ENCODE assay signal across 21 mouse cellular contexts in the genomic region with DNA sequence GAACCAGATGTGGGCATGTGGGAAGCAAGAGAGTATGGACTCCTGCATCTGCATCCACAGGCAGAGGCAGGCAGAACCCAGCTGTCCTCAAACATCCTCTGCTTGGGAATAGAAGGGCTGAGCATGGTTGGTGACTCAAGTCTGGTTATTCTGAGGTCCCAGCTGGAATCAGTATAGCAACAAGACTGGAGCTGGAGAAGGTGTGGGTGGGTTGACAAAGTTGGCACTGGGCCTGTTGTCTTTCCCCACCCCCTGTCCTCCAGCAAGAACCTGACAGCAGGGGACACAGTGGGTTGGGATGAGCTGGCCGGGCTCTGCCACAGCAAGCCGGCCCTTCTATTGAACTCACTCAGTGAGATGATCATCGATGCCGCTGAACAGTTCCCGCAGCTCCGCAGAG. TPM values are rescaled to one million over a fixed set of nuclear protein-coding genes. Genes with fewer than 3 reads are reported as not detected.
DNase-seq lines count a peak whose midpoint lies in the region; ATAC-seq and TF ChIP-seq lines count a peak whose summit lies in the region.
"Had no signal": no experiment of that assay in that cellular context is flagged by ENCODE, and none has a peak within 500 bp of the region (broad histone marks: within the 10 kb centered on the region; RNA-seq: fewer than 3 reads in every experiment).

No protein-coding gene starts in this region.

- no peaks in the 10 kb centered on the region for H3K36me3 ChIP-seq in testis, adult 2 months (ENCODE audit: control insufficient read depth, insufficient read depth, low read length)
- no peaks in the 10 kb centered on the region for H3K36me3 ChIP-seq in intestine, embryonic 16.5 days (ENCODE audit: control insufficient read depth, insufficient read depth, low read length)

- H3K9ac ChIP-seq in intestine, embryonic 16.5 days (ENCODE audit: low read depth, low read length) = no peak overlapping the region
- H3K9ac ChIP-seq: lung, embryonic 14.5 days had no signal

- H3K9me3 ChIP-seq in intestine, embryonic 16.5 days (ENCODE audit: control insufficient read depth, low read length) = no peaks in the 10 kb centered on the region

- H3K27ac ChIP-seq in testis, adult 2 months (ENCODE audit: control insufficient read depth, insufficient read depth, low read depth, low read length) = no peak overlapping the region
- H3K27ac ChIP-seq in olfactory bulb, adult 2 months (ENCODE audit: insufficient read depth, low read depth, low read length) = peak overlapping the region; percentile 91
- no peak overlapping the region for H3K27ac ChIP-seq in intestine, embryonic 16.5 days (ENCODE audit: low read length)
- H3K27ac ChIP-seq: gastrocnemius, adult 2 months had no signal

- no peak for TF ChIP-seq POLR2A in testis, adult 2 months (IDR thresholded peaks at IDR 0.05; ENCODE audit: control insufficient read depth, low read depth, low read length)
- no peak for TF ChIP-seq POLR2A in olfactory bulb, adult 2 months (IDR thresholded peaks at IDR 0.05; ENCODE audit: insufficient read depth, low read depth, low read length)

- H3K4me3 ChIP-seq in testis, adult 2 months (ENCODE audit: control insufficient read depth, low read depth, low read length) = 0 out of 2 replicates have a peak overlapping the region, but pooled peaks have one; percentile 6
- no peak overlapping the region; the same call in 1 of the 2 replicates for H3K4me3 ChIP-seq in olfactory bulb, adult 2 months (ENCODE audit: insufficient read depth, low read depth, low read length)
- no peak overlapping the region for H3K4me3 ChIP-seq in intestine, embryonic 16.5 days (ENCODE audit: low read length)
- H3K4me3 ChIP-seq: gastrocnemius, adult 2 months had no signal

- 38% methylated on average over 6 of the region's 6 CpGs for WGBS in olfactory bulb, adult 2 months
- WGBS in intestine, embryonic 16.5 days = 90% methylated on average over 6 of the region's 6 CpGs

- H3K27me3 ChIP-seq in testis, adult 2 months (ENCODE audit: control insufficient read depth, insufficient read depth, low read length) = no peaks in the 10 kb centered on the region
- H3K27me3 ChIP-seq in intestine, embryonic 16.5 days (replicated peaks; ENCODE audit: control insufficient read depth, insufficient read depth, low read length) = peaks cover 6% of the 10 kb centered on the region

- H3K4me2 ChIP-seq in intestine, embryonic 16.5 days (ENCODE audit: low read depth, low read length) = no peak overlapping the region
- H3K4me2 ChIP-seq: lung, embryonic 14.5 days had no signal

- peak; percentile 3 for DNase-seq in gastrocnemius, postnatal 10 days
- DNase-seq in gastrocnemius, postnatal 25 days = no peak
- DNase-seq in testis, postnatal 14 days (ENCODE audit: low spot score) = no peak
- no peak for DNase-seq in thymus, postnatal 25 days
- DNase-seq: adrenal gland, adult 8-10 months; gastrocnemius, adult 2 months; kidney, adult 2 months; kidney, postnatal 4 days; lung, embryonic 14.5 days; thymus, adult 2 months had no signal

- no peak for ATAC-seq in intestine, embryonic 16.5 days
- ATAC-seq: CD4-positive, CD25-positive, alpha-beta regulatory T cell, adult 4 months; hindbrain, embryonic 16.5 days; midbrain, embryonic 16.5 days had no signal

- H3K4me1 ChIP-seq in testis, adult 2 months (ENCODE audit: control insufficient read depth, insufficient read depth, low read length) = peaks cover 26% of the 10 kb centered on the region
- H3K4me1 ChIP-seq in olfactory bulb, adult 2 months (ENCODE audit: control insufficient read depth, insufficient read depth, low read length) = peaks cover 62% of the 10 kb centered on the region
- peaks cover 9% of the 10 kb centered on the region; the same call in 1 of the 2 replicates for H3K4me1 ChIP-seq in intestine, embryonic 16.5 days (ENCODE audit: control insufficient read depth, insufficient read depth, low read length)

- TF ChIP-seq CTCF in testis, adult 2 months (IDR thresholded peaks at IDR 0.05; ENCODE audit: control insufficient read depth, insufficient read depth, insufficient replicate concordance, low read depth, low read length) = no peak
- no peak for TF ChIP-seq CTCF in olfactory bulb, adult 2 months (IDR thresholded peaks at IDR 0.05; ENCODE audit: insufficient read depth, low read depth, low read length)

RNA-seq across cellular contexts. Expression of gene Necab3, which starts 3.5 kb away (rescaled TPM):
- under 1 TPM; 0.73 to 0.79 TPM for total RNA-seq in gastrocnemius, postnatal 10 days (2021)
- 1 to 10 TPM in 1 of 2 experiments, under 1 TPM in 1; 0.69 to 1.4 TPM for total RNA-seq in gastrocnemius, postnatal 25 days (2021)
- 62.9 and 65.1 TPM in 2 replicates for polyA plus RNA-seq in testis, adult 2 months (2012; rRNA removed)
- polyA plus RNA-seq in olfactory bulb, adult 2 months (2012; ENCODE audit: insufficient read depth, insufficient read length, low replicate concordance, missing spikeins) = not detected in 2 replicates
- 1.4 and 1.6 TPM in 2 replicates for polyA plus RNA-seq in intestine, embryonic 16.5 days (2015; fragmentation: Nextera tagmentation; extraction: Ambion mirVana)

RNA-seq across cellular contexts. Expression of gene Actl10, which starts 3.7 kb away (rescaled TPM):
- total RNA-seq in gastrocnemius, postnatal 10 days (2021) = not detected
- total RNA-seq in gastrocnemius, postnatal 25 days (2021) = not detected
- 39.7 and 44.2 TPM in 2 replicates for polyA plus RNA-seq in testis, adult 2 months (2012; rRNA removed)
- not detected in 2 replicates for polyA plus RNA-seq in olfactory bulb, adult 2 months (2012; ENCODE audit: insufficient read depth, insufficient read length, low replicate concordance, missing spikeins)
- 0.09 TPM in 1 of 2 replicates, not detected in the other for polyA plus RNA-seq in intestine, embryonic 16.5 days (2015; fragmentation: Nextera tagmentation; extraction: Ambion mirVana)
- total RNA-seq: gastrocnemius, adult 2 months; heart, postnatal 25 days; left cerebral cortex, postnatal 10 days; megakaryocyte progenitor cell, adult 5-6 weeks had no signal
- polyA plus RNA-seq: CD4-positive, CD25-positive, alpha-beta regulatory T cell, adult 4 months; embryonic facial prominence, embryonic 11.5 days; kidney, adult 2 months; liver, adult 2 months had no signal

RNA-seq across cellular contexts. Expression of gene 1700003F12Rik, which starts 8.3 kb away (rescaled TPM):
- under 1 TPM in 1 of 2 experiments, not detected in 1; 0.81 TPM for total RNA-seq in gastrocnemius, postnatal 10 days (2021)
- total RNA-seq in gastrocnemius, postnatal 25 days (2021) = not detected
- polyA plus RNA-seq in testis, adult 2 months (2012; rRNA removed) = 828 and 1,092 TPM in 2 replicates
- polyA plus RNA-seq in olfactory bulb, adult 2 months (2012; ENCODE audit: insufficient read depth, insufficient read length, low replicate concordance, missing spikeins) = not detected in 2 replicates
- 0.46 TPM in 1 of 2 replicates, not detected in the other for polyA plus RNA-seq in intestine, embryonic 16.5 days (2015; fragmentation: Nextera tagmentation; extraction: Ambion mirVana)
- total RNA-seq: gastrocnemius, adult 2 months; heart, postnatal 25 days; liver, adult 2 months; megakaryocyte progenitor cell, adult 5-6 weeks had no signal
- polyA plus RNA-seq: CD4-positive, CD25-positive, alpha-beta regulatory T cell, adult 4 months had no signal

RNA-seq across cellular contexts. Expression of gene E2f1, which starts 14.5 kb away (rescaled TPM):
- total RNA-seq in gastrocnemius, postnatal 10 days (2021) = 1 to 10 TPM; 6.3 to 8.7 TPM
- 1 to 10 TPM in 1 of 2 experiments, under 1 TPM in 1; 0.87 to 1.8 TPM for total RNA-seq in gastrocnemius, postnatal 25 days (2021)
- 4.5 and 5.9 TPM in 2 replicates for polyA plus RNA-seq in testis, adult 2 months (2012; rRNA removed)
- not detected in 2 replicates for polyA plus RNA-seq in olfactory bulb, adult 2 months (2012; ENCODE audit: insufficient read depth, insufficient read length, low replicate concordance, missing spikeins)
- polyA plus RNA-seq in intestine, embryonic 16.5 days (2015; fragmentation: Nextera tagmentation; extraction: Ambion mirVana) = 5.8 and 9.5 TPM in 2 replicates

RNA-seq across cellular contexts. Expression of gene Pxmp4, which starts 48.3 kb away (rescaled TPM):
- total RNA-seq in gastrocnemius, postnatal 10 days (2021) = 10 to 100 TPM; 15.1 to 16.1 TPM
- total RNA-seq in gastrocnemius, postnatal 25 days (2021) = 10 to 100 TPM; 12.6 to 14.9 TPM
- polyA plus RNA-seq in testis, adult 2 months (2012; rRNA removed) = 3.3 TPM in 2 replicates
- not detected in 2 replicates for polyA plus RNA-seq in olfactory bulb, adult 2 months (2012; ENCODE audit: insufficient read depth, insufficient read length, low replicate concordance, missing spikeins)
- polyA plus RNA-seq in intestine, embryonic 16.5 days (2015; fragmentation: Nextera tagmentation; extraction: Ambion mirVana) = 41.2 and 41.9 TPM in 2 replicates

Comparison
In these comparisons a context has a peak if more than half of its experiments do, and no peak if none do; other contexts are left out.
1. RNA of gene Necab3, which starts 3.5 kb away (polyA plus RNA-seq): 62.9 to 65.1 TPM in testis, adult 2 months; 1.4 to 1.6 TPM in intestine, embryonic 16.5 days and not detected in olfactory bulb, adult 2 months; every median in the first group is over 10 times any median in the second.
2. RNA of gene Actl10, which starts 3.7 kb away (polyA plus RNA-seq): 39.7 to 44.2 TPM in testis, adult 2 months; 0.09 TPM in intestine, embryonic 16.5 days and not detected in olfactory bulb, adult 2 months; every median in the first group is over 10 times any median in the second.
3. RNA of gene 1700003F12Rik, which starts 8.3 kb away (polyA plus RNA-seq): 828 to 1,092 TPM in testis, adult 2 months; 0.46 TPM in intestine, embryonic 16.5 days and not detected in olfactory bulb, adult 2 months; every median in the first group is over 100 times any median in the second.